Mouse (Mus musculus) hindbrain, embryonic 15.5 days (tissue): ENCODE results near the gene Ifi27l2b. TPM values are rescaled to one million over a fixed set of nuclear protein-coding genes. Genes with fewer than 3 reads are reported as not detected.
"Not testable (repeated sequence)": the region's sequence is repeated elsewhere in the genome, so short reads cannot be mapped to it uniquely, and the experiment has no call there.

Experiments
- ATAC-seq: fragments of 200-750 bp; cut with Nextera tagmentation; 2 replicates; pipeline ENCODE4 v1.8.0; 2017; ENCODE audit warnings: low read depth, moderate number of reproducible peaks, moderate TSS enrichment; ENCODE audit not compliant: low FRiP score
- H3K27ac ChIP-seq: fragments of 300-500 bp; sonication (generic); replicated peaks from 2 replicates; pipeline ENCODE4 v1.5.1; 2015; ENCODE audit warnings: mild to moderate bottlenecking, inconsistent platforms
- H3K27me3 ChIP-seq: fragments of 300-500 bp; sonication (generic); 2 replicates; pipeline ENCODE4 v1.6.1; 2015; ENCODE audit warnings: control low read depth, inconsistent platforms
- H3K36me3 ChIP-seq: fragments of 300-500 bp; sonication (generic); 2 replicates; pipeline ENCODE4 v1.6.1; 2015; ENCODE audit warnings: control low read depth, inconsistent platforms
- H3K4me1 ChIP-seq: fragments of 300-500 bp; sonication (generic); replicated peaks from 2 replicates; pipeline ENCODE4 v1.6.1; 2015; ENCODE audit warnings: control low read depth, inconsistent platforms
- H3K4me2 ChIP-seq: fragments of 300-500 bp; sonication (generic); 2 replicates; pipeline ENCODE4 v1.6.1; 2015; ENCODE audit warnings: moderate library complexity, mild to moderate bottlenecking, inconsistent platforms
- H3K4me3 ChIP-seq: fragments of 300-500 bp; sonication (generic); 2 replicates; pipeline ENCODE4 v1.5.1; 2015; ENCODE audit warnings: mild to moderate bottlenecking, inconsistent platforms
- H3K9ac ChIP-seq: fragments of 300-500 bp; sonication (generic); 2 replicates; pipeline ENCODE4 v1.6.1; 2015; ENCODE audit warnings: inconsistent platforms
- H3K9me3 ChIP-seq: fragments of 300-500 bp; sonication (generic); 2 replicates; pipeline ENCODE4 v1.6.1; 2016; ENCODE audit warnings: control low read depth, inconsistent platforms
- WGBS: fragments of 180-500 bp; shearing (Covaris S2); methylation state at CpG from one replicate; pipeline ENCODE4 v1.1.7; 2015; 5-methylcytosine and 5-hydroxymethylcytosine counted together
- polyA plus RNA-seq: library from polyadenylated mRNA; unstranded; fragments of >200 nt; fragmentation: Nextera tagmentation; extraction: Ambion mirVana; gene quantifications from 2 replicates; pipeline ENCODE4 v1.2.1, GENCODE M21; 2015

The Ifi27l2b gene
- not detected in 2 replicates for polyA plus RNA-seq

- Histone ChIP-seq H3K4me2 (no peak within 1 kb of the TSS), H3K4me3 (no peak within 1 kb of the TSS), H3K27ac (no peak within 1 kb of the TSS), H3K9me3 (no peaks in the 10 kb centered on the region), H3K27me3 (no peaks in the 10 kb centered on the region), H3K36me3 (no peaks in the 10 kb centered on the region), H3K9ac (no peak within 1 kb of the TSS), H3K4me1 (no peaks in the 10 kb centered on the region)
- no peak for ATAC-seq
- WGBS = 77% methylated on average over 3 of the region's 3 CpGs
Measured at GRCm38 (mm10) chr12:103457140-103457539, at the start of gene Ifi27l2b. TSS of gene Ifi27l2b (minus strand) at chr12:103457223.

GRCm38 (mm10) chr12:103504402-103504801 lies 47.4 kb upstream of the Ifi27l2b start:
- Histone ChIP-seq H3K27me3 (no peaks in the 10 kb centered on the region), H3K4me1 (no peaks in the 10 kb centered on the region), H3K4me3 (no peak overlapping the region), H3K9ac (no peak overlapping the region), H3K4me2 (no peak overlapping the region), H3K9me3 (no peaks in the 10 kb centered on the region), H3K27ac (no peak overlapping the region), H3K36me3 (no peaks in the 10 kb centered on the region)
- 81% methylated on average over 3 of the region's 3 CpGs for WGBS
- no peak for ATAC-seq

GRCm38 (mm10) chr12:103503300-103503699 lies 46.3 kb upstream of the Ifi27l2b start:
- no peak overlapping the region for H3K9ac ChIP-seq

GRCm38 (mm10) chr12:103499261-103499660 lies 42.2 kb upstream of the Ifi27l2b start:
- no peaks in the 10 kb centered on the region for H3K4me1 ChIP-seq
- no peaks in the 10 kb centered on the region for H3K36me3 ChIP-seq
- H3K27me3 ChIP-seq = no peaks in the 10 kb centered on the region
- no peaks in the 10 kb centered on the region for H3K9me3 ChIP-seq
- H3K27ac ChIP-seq = no peak overlapping the region
- no peak for ATAC-seq
- no peak overlapping the region for H3K9ac ChIP-seq
- H3K4me2 ChIP-seq = no peak overlapping the region
- 85% methylated on average over 2 of the region's 2 CpGs for WGBS
- H3K4me3 ChIP-seq = no peak overlapping the region

More at GRCm38 (mm10) chr12:103503300-103503699, 46.3 kb upstream of the Ifi27l2b start:
- 76% methylated on average over 3 of the region's 3 CpGs for WGBS
- H3K27me3 ChIP-seq = no peaks in the 10 kb centered on the region
- H3K27ac ChIP-seq = no peak overlapping the region
- no peaks in the 10 kb centered on the region for H3K9me3 ChIP-seq
- no peaks in the 10 kb centered on the region for H3K4me1 ChIP-seq
- no peaks in the 10 kb centered on the region for H3K36me3 ChIP-seq
- no peak for ATAC-seq
- H3K4me2 ChIP-seq = no peak overlapping the region
- H3K4me3 ChIP-seq = no peak overlapping the region

GRCm38 (mm10) chr12:103498768-103499167 lies 41.7 kb upstream of the Ifi27l2b start:
- WGBS = 76% methylated on average over 5 of the region's 5 CpGs
- H3K9ac ChIP-seq = no peak overlapping the region
- no peak for ATAC-seq
- no peak overlapping the region for H3K4me2 ChIP-seq
- H3K27ac ChIP-seq = no peak overlapping the region
- H3K4me1 ChIP-seq = no peaks in the 10 kb centered on the region
- no peak overlapping the region for H3K4me3 ChIP-seq
- no peaks in the 10 kb centered on the region for H3K9me3 ChIP-seq
- H3K27me3 ChIP-seq = no peaks in the 10 kb centered on the region
- H3K36me3 ChIP-seq = no peaks in the 10 kb centered on the region

GRCm38 (mm10) chr12:103494486-103494885 lies 37.5 kb upstream of the Ifi27l2b start:
- Histone ChIP-seq H3K36me3 (no peaks in the 10 kb centered on the region), H3K4me1 (no peaks in the 10 kb centered on the region), H3K27ac (no peak overlapping the region), H3K9ac (no peak overlapping the region), H3K27me3 (no peaks in the 10 kb centered on the region), H3K4me3 (no peak overlapping the region), H3K4me2 (no peak overlapping the region), H3K9me3 (no peaks in the 10 kb centered on the region)
- WGBS = 25% methylated on average over 6 of the region's 6 CpGs
- ATAC-seq = no peak

- 39% methylated on average over 5 of the region's 5 CpGs for WGBS
- H3K27me3 ChIP-seq = no peaks in the 10 kb centered on the region
- no peak overlapping the region for H3K27ac ChIP-seq
- H3K9me3 ChIP-seq = no peaks in the 10 kb centered on the region
- H3K9ac ChIP-seq = no peak overlapping the region
- no peaks in the 10 kb centered on the region for H3K36me3 ChIP-seq
- H3K4me3 ChIP-seq = no peak overlapping the region
- H3K4me1 ChIP-seq = no peaks in the 10 kb centered on the region
- no peak for ATAC-seq
- no peak overlapping the region for H3K4me2 ChIP-seq
Measured at GRCm38 (mm10) chr12:103492767-103493166, 35.7 kb upstream of the Ifi27l2b start.

GRCm38 (mm10) chr12:103491091-103491730 lies 34.2 kb upstream of the Ifi27l2b start:
- H3K9ac ChIP-seq = no peak overlapping the region
- H3K27me3 ChIP-seq = no peaks in the 10 kb centered on the region
- ATAC-seq = no peak
- no peaks in the 10 kb centered on the region for H3K9me3 ChIP-seq
- no peaks in the 10 kb centered on the region for H3K4me1 ChIP-seq
- H3K4me2 ChIP-seq = no peak overlapping the region
- no peaks in the 10 kb centered on the region for H3K36me3 ChIP-seq
- H3K4me3 ChIP-seq = no peak overlapping the region
- no peak overlapping the region for H3K27ac ChIP-seq
- 81% methylated on average over 3 of the region's 3 CpGs for WGBS

GRCm38 (mm10) chr12:103487750-103488149 lies 30.7 kb upstream of the Ifi27l2b start:
- Histone ChIP-seq H3K4me1 (no peaks in the 10 kb centered on the region), H3K9me3 (no peaks in the 10 kb centered on the region), H3K4me3 (no peak overlapping the region), H3K9ac (no peak overlapping the region), H3K27me3 (no peaks in the 10 kb centered on the region), H3K4me2 (no peak overlapping the region), H3K36me3 (no peaks in the 10 kb centered on the region), H3K27ac (no peak overlapping the region)
- 80% methylated on average over 2 of the region's 2 CpGs for WGBS
- ATAC-seq = no peak

- no peaks in the 10 kb centered on the region for H3K4me1 ChIP-seq
- no peaks in the 10 kb centered on the region for H3K27me3 ChIP-seq
- 75% methylated on average over 4 of the region's 4 CpGs for WGBS
- H3K9ac ChIP-seq = no peak overlapping the region
- H3K4me2 ChIP-seq = no peak overlapping the region
- no peak overlapping the region for H3K4me3 ChIP-seq
- H3K27ac ChIP-seq = no peak overlapping the region
- no peaks in the 10 kb centered on the region for H3K36me3 ChIP-seq
- H3K9me3 ChIP-seq = no peaks in the 10 kb centered on the region
- ATAC-seq = no peak
Measured at GRCm38 (mm10) chr12:103487276-103487675, 30.3 kb upstream of the Ifi27l2b start.

- ATAC-seq = no peak
- Histone ChIP-seq H3K27ac (no peak overlapping the region), H3K4me3 (no peak overlapping the region), H3K9me3 (no peaks in the 10 kb centered on the region), H3K36me3 (no peaks in the 10 kb centered on the region), H3K4me2 (no peak overlapping the region), H3K4me1 (no peaks in the 10 kb centered on the region), H3K9ac (no peak overlapping the region), H3K27me3 (no peaks in the 10 kb centered on the region)
- WGBS = 88% methylated on average over 1 of the region's 1 CpGs
Measured at GRCm38 (mm10) chr12:103486726-103487125, 29.7 kb upstream of the Ifi27l2b start.

- not testable (repeated sequence) for H3K4me1 ChIP-seq, H3K9me3 ChIP-seq, H3K27me3 ChIP-seq, H3K4me3 ChIP-seq, H3K27ac ChIP-seq, ATAC-seq, H3K4me2 ChIP-seq, H3K9ac ChIP-seq, H3K36me3 ChIP-seq
- WGBS = 71% methylated on average over 9 of the region's 9 CpGs
Measured at GRCm38 (mm10) chr12:103484200-103484972, 27.4 kb upstream of the Ifi27l2b start.
